ENCODE assay signal across 26 mouse cellular contexts in the genomic region with DNA sequence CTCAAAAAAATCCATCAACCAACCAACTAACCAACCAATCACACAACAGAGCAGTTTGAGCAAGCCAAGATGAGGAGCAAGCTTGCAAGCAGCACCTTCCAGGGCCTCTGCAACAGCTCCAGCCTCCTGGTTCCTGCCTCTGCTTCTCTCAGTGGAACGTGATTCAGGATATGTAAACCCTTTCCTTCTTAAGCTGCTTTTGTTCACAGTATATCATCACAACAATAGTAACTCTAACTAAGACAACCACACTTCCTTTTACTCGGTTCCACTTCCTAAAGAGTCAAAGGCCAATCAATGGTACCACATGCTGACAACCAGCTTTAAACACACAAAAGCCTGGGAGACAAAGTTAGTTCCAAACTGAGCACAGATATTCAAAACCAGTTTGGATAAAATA. TPM values are rescaled to one million over a fixed set of nuclear protein-coding genes. Genes with fewer than 3 reads are reported as not detected.
DNase-seq lines count a peak whose midpoint lies in the region; ATAC-seq lines count a peak whose summit lies in the region.
"Had no signal": no experiment of that assay in that cellular context is flagged by ENCODE, and none has a peak within 500 bp of the region (broad histone marks: within the 10 kb centered on the region; RNA-seq: fewer than 3 reads in every experiment).

No protein-coding gene starts in this region.

- H3K9ac ChIP-seq in neural tube, embryonic 13.5 days, result 0 out of 2 replicates have a peak overlapping the region, but pooled peaks have one; percentile 12
- H3K9ac ChIP-seq in neural tube, embryonic 15.5 days (replicated peaks), result no peak overlapping the region
- H3K9ac ChIP-seq: embryonic facial prominence, embryonic 15.5 days; hindbrain, embryonic 12.5 days had no signal

- no peak for ATAC-seq in neural tube, embryonic 13.5 days (ENCODE audit: low read depth)
- ATAC-seq in neural tube, embryonic 15.5 days (ENCODE audit: low FRiP score), result no peak
- ATAC-seq: CD4-positive, CD25-positive, alpha-beta regulatory T cell, adult 4 months; forebrain, embryonic 14.5 days; hindbrain, postnatal 0 days had no signal

- DNase-seq in ES-CJ7 (ENCODE audit: low read depth, low spot score), result peak; percentile 98
- peak; percentile 93 for DNase-seq in ZHBTc4 (ENCODE audit: low read depth, low spot score)
- DNase-seq in lung, postnatal 25 days (ENCODE audit: low spot score), result no peak
- DNase-seq in kidney, adult 8-10 months, result no peak
- DNase-seq: adrenal gland, postnatal 10 days; B cell, adult 2 months; cerebellum, adult 11 months; cerebellum, adult 9-10 months; cerebellum, postnatal 36 days; gastrocnemius, postnatal 36 days; heart, adult 18-20 months; heart, postnatal 10 days; heart, postnatal 4 days; kidney, adult 18-20 months had no signal

- no peaks in the 10 kb centered on the region for H3K9me3 ChIP-seq in neural tube, embryonic 13.5 days
- H3K9me3 ChIP-seq in neural tube, embryonic 15.5 days (replicated peaks), result no peaks in the 10 kb centered on the region
- H3K9me3 ChIP-seq: embryonic facial prominence, embryonic 15.5 days; forebrain, embryonic 10.5 days; G1E; heart, embryonic 10.5 days; hindbrain, embryonic 12.5 days had no signal

- H3K4me2 ChIP-seq in neural tube, embryonic 13.5 days, result no peak overlapping the region
- H3K4me2 ChIP-seq in neural tube, embryonic 15.5 days, result no peak overlapping the region
- H3K4me2 ChIP-seq: embryonic facial prominence, embryonic 15.5 days; hindbrain, embryonic 12.5 days had no signal

- 4% methylated on average over 2 of the region's 2 CpGs for WGBS in neural tube, embryonic 13.5 days
- 11% methylated on average over 2 of the region's 2 CpGs for WGBS in neural tube, embryonic 15.5 days

- no peak overlapping the region for H3K4me3 ChIP-seq in neural tube, embryonic 13.5 days
- no peak overlapping the region for H3K4me3 ChIP-seq in neural tube, embryonic 15.5 days (replicated peaks)
- H3K4me3 ChIP-seq: embryonic facial prominence, embryonic 15.5 days; erythroblast, embryonic 14.5 days; forebrain, embryonic 10.5 days; heart, embryonic 10.5 days; hindbrain, embryonic 12.5 days had no signal

- H3K4me1 ChIP-seq in neural tube, embryonic 13.5 days (replicated peaks), result peaks cover 4% of the 10 kb centered on the region
- 0 out of 2 replicates have a peak, but pooled peaks cover 3% of the 10 kb centered on the region for H3K4me1 ChIP-seq in neural tube, embryonic 15.5 days
- H3K4me1 ChIP-seq: embryonic facial prominence, embryonic 15.5 days; heart, embryonic 10.5 days had no signal

- H3K36me3 ChIP-seq in neural tube, embryonic 13.5 days, result no peaks in the 10 kb centered on the region
- no peaks in the 10 kb centered on the region for H3K36me3 ChIP-seq in neural tube, embryonic 15.5 days
- H3K36me3 ChIP-seq: embryonic facial prominence, embryonic 15.5 days; forebrain, embryonic 10.5 days; G1E; heart, embryonic 10.5 days; hindbrain, embryonic 12.5 days had no signal

- no peaks in the 10 kb centered on the region for H3K27me3 ChIP-seq in neural tube, embryonic 13.5 days
- no peaks in the 10 kb centered on the region for H3K27me3 ChIP-seq in neural tube, embryonic 15.5 days (replicated peaks)
- H3K27me3 ChIP-seq: embryonic facial prominence, embryonic 15.5 days; hindbrain, embryonic 12.5 days had no signal

- H3K27ac ChIP-seq in neural tube, embryonic 13.5 days (replicated peaks), result no peak overlapping the region
- H3K27ac ChIP-seq in neural tube, embryonic 15.5 days (replicated peaks), result no peak overlapping the region
- H3K27ac ChIP-seq: embryonic facial prominence, embryonic 15.5 days; forebrain, embryonic 10.5 days; heart, embryonic 10.5 days; hindbrain, embryonic 12.5 days; hindbrain, postnatal 0 days had no signal

RNA-seq across cellular contexts. Expression of a gene that starts 5.9 kb away (rescaled TPM):
- polyA plus RNA-seq in neural tube, embryonic 13.5 days (2015; fragmentation: Nextera tagmentation; extraction: Ambion mirVana), result 3.9 and 4.0 TPM in 2 replicates
- polyA plus RNA-seq in neural tube, embryonic 15.5 days (2015; fragmentation: Nextera tagmentation; extraction: Ambion mirVana), result 3.4 and 4.8 TPM in 2 replicates

RNA-seq across cellular contexts. Expression of a gene that starts 45.1 kb away (rescaled TPM):
- 4.2 and 5.6 TPM in 2 replicates for polyA plus RNA-seq in neural tube, embryonic 13.5 days (2015; fragmentation: Nextera tagmentation; extraction: Ambion mirVana)
- 0.61 TPM in 1 of 2 replicates, not detected in the other for polyA plus RNA-seq in neural tube, embryonic 15.5 days (2015; fragmentation: Nextera tagmentation; extraction: Ambion mirVana)
- polyA plus RNA-seq: CD4-positive, CD25-positive, alpha-beta regulatory T cell, adult 4 months; erythroblast, embryonic 14.5 days; G1E; heart, embryonic 10.5 days; heart, embryonic 14.5 days had no signal

Comparison
In these comparisons a context has a peak if more than half of its experiments do, and no peak if none do; other contexts are left out.
1. DNase-seq: peak in ES-CJ7 (single experiment) and ZHBTc4 (single experiment); none in lung, postnatal 25 days (single experiment) and kidney, adult 8-10 months (0 of 2).